Mouse (Mus musculus): ENCODE data around the gene Gm15023.
A peak's percentile ranks its signal among the peaks of the same experiment; 100 is the strongest.
"Not testable (repeated sequence)": the region's sequence is repeated elsewhere in the genome, so short reads cannot be mapped to it uniquely, and the experiment has no call there.

Gene Gm15023

GRCm38 (mm10) chrX:135177532-135177931, at the start of gene Gm15023:
Gm15023 (minus strand) TSS chrX:135177632.
- not testable (repeated sequence) for DNase-seq

DNA sequence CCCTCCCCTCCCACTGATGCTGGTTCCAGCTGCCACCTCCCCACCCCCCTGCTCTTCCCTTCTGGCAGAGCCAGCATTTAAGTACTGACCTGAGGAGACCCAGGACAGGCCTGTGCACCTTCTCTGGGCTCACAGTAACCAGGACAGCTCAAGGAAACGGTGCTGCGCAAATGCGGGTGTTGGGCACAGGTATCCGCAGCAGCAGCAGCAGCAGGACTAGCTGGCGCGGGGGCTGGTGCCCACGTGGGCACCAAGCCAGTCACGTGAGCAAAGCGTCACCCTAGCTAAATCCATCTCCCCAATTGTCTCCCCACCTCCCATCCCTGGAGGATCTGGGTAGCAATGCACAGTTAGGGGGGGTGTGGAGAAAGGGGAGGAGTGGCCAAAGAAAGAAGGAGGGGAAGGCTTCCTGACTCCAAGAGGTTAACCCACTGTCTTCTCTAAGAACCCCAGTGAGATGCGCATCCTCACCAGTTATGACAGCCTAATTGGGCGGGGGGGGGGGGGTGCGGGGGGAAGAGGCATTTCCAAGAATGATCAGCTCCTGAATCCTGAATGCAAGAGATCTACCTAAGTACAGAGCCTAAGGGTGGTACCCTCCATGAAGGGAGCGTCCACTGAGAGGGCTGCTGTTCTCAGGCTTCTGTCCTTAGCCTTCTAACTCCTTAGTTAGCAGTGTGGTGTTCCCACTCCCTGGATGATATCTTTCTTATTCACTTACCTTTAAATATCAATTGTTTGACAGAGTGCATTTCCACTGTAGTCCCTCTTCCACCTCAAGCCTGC, 33.2 kb upstream of the Gm15023 start, which contains the start of gene Tceal6:
Gene Tceal6 (minus strand): TSS at position 252 of the 786 bp plus-strand sequence.
- peak; percentile 71 for DNase-seq

- DNase-seq: peak; percentile 39
Observed at GRCm38 (mm10) chrX:135209773-135210435, 32.5 kb upstream of the Gm15023 start.

GRCm38 (mm10) chrX:135189924-135190323, 12.5 kb upstream of the Gm15023 start:
- not testable (repeated sequence) for DNase-seq

- DNase-seq: not testable (repeated sequence)
Observed at GRCm38 (mm10) chrX:135188661-135189060, 11.2 kb upstream of the Gm15023 start.
